Mouse (Mus musculus) thymus, postnatal 14 days (tissue): Measurements from ENCODE around the gene Calca.
"Not testable (repeated sequence)": the region's sequence is repeated elsewhere in the genome, so short reads cannot be mapped to it uniquely, and the experiment has no call there.

Experiments
- DNase-seq: peaks from one replicate; pipeline ENCODE4 v3.0.0; 2021

Gene Calca

GRCm38 (mm10) chr7:114636102-114636501, at the start of gene Calca:
Gene Calca (minus strand): TSS chr7:114636357.
- peak; percentile 4 for DNase-seq

GRCm38 (mm10) chr7:114672697-114673096, 36.5 kb upstream of the Calca start:
- DNase-seq, result no peak

GRCm38 (mm10) chr7:114671405-114671804, 35.2 kb upstream of the Calca start:
- no peak for DNase-seq

GRCm38 (mm10) chr7:114649730-114650129, 13.6 kb upstream of the Calca start:
- no peak for DNase-seq

- DNase-seq, result no peak
These were observed 12.6 kb upstream of the Calca start for GRCm38 (mm10) chr7:114648791-114649190.

- DNase-seq, result peak; percentile 12
These were observed 522 bp downstream of the Calca start for GRCm38 (mm10) chr7:114635569-114636101.

- no peak for DNase-seq
These were observed 1.8 kb downstream of the Calca start for GRCm38 (mm10) chr7:114634386-114634785.

- no peak for DNase-seq
These were observed 10.2 kb downstream of the Calca start for GRCm38 (mm10) chr7:114625966-114626365.

GRCm38 (mm10) chr7:114616759-114617158, 19.4 kb downstream of the Calca start:
- no peak for DNase-seq

GRCm38 (mm10) chr7:114594391-114594790, 41.8 kb downstream of the Calca start:
- DNase-seq, result not testable (repeated sequence)

GRCm38 (mm10) chr7:114582441-114582840, 53.7 kb downstream of the Calca start:
- DNase-seq, result no peak
